Mouse (Mus musculus) intestine, embryonic 15.5 days (tissue): ENCODE measurements around the gene Gjb1. TPM values are rescaled to one million over a fixed set of nuclear protein-coding genes. Genes with fewer than 3 reads are reported as not detected.
A peak's percentile ranks its signal among the peaks of the same experiment; 100 is the strongest.
"Not testable (repeated sequence)": the region's sequence is repeated elsewhere in the genome, so short reads cannot be mapped to it uniquely, and the experiment has no call there.

ENCODE experiments used
- ATAC-seq: fragments of 200-750 bp; cut with Nextera tagmentation; 2 replicates; pipeline ENCODE4 v1.8.0; 2017; ENCODE audit warnings: moderate TSS enrichment, moderate library complexity
- H3K27ac ChIP-seq: fragments of 300-500 bp; sonication (generic); 2 replicates; pipeline ENCODE4 v1.5.1; 2015; ENCODE audit warnings: mild to moderate bottlenecking, inconsistent platforms
- H3K27me3 ChIP-seq: fragments of 300-500 bp; sonication (generic); replicated peaks from 2 replicates; pipeline ENCODE4 v1.6.1; 2015; ENCODE audit warnings: inconsistent platforms
- H3K36me3 ChIP-seq: fragments of 300-500 bp; sonication (generic); 2 replicates; pipeline ENCODE4 v1.6.1; 2015; ENCODE audit warnings: inconsistent platforms
- H3K4me1 ChIP-seq: fragments of 300-500 bp; sonication (generic); replicated peaks from 2 replicates; pipeline ENCODE4 v1.6.1; 2015; ENCODE audit warnings: inconsistent platforms
- H3K4me2 ChIP-seq: fragments of 300-500 bp; sonication (generic); replicated peaks from 2 replicates; pipeline ENCODE4 v1.6.1; 2015; ENCODE audit warnings: mild to moderate bottlenecking, inconsistent platforms
- H3K4me3 ChIP-seq: fragments of 300-500 bp; sonication (generic); replicated peaks from 2 replicates; pipeline ENCODE4 v1.5.1; 2015; ENCODE audit warnings: inconsistent platforms
- H3K9ac ChIP-seq: fragments of 300-500 bp; sonication (generic); 2 replicates; pipeline ENCODE4 v1.6.1; 2015; ENCODE audit warnings: inconsistent platforms
- H3K9me3 ChIP-seq: fragments of 300-500 bp; sonication (generic); 2 replicates; pipeline ENCODE4 v1.6.1; 2016; ENCODE audit warnings: inconsistent platforms
- WGBS: fragments of 180-500 bp; shearing (Covaris S2); methylation state at CpG from one replicate; pipeline ENCODE4 v1.1.7; 2015; 5-methylcytosine and 5-hydroxymethylcytosine counted together
- polyA plus RNA-seq: library from polyadenylated mRNA; unstranded; fragments of >200 nt; fragmentation: Nextera tagmentation; extraction: Ambion mirVana; gene quantifications from 2 replicates; pipeline ENCODE4 v1.2.1, GENCODE M21; 2015

The Gjb1 gene
- polyA plus RNA-seq = 59.2 and 77.1 TPM in 2 replicates

- peak within 1 kb of the TSS; percentile 26 for H3K4me2 ChIP-seq
- no peaks in the 10 kb centered on the region for H3K36me3 ChIP-seq
- no peak within 1 kb of the TSS for H3K9ac ChIP-seq
- WGBS = 66% methylated on average over 7 of the region's 7 CpGs
- H3K4me1 ChIP-seq = no peaks in the 10 kb centered on the region
- ATAC-seq = peak; percentile 77
- no peaks in the 10 kb centered on the region for H3K9me3 ChIP-seq
- no peaks in the 10 kb centered on the region; the same call in 1 of the 2 replicates for H3K27me3 ChIP-seq
- peak within 1 kb of the TSS; percentile 64 for H3K27ac ChIP-seq
- H3K4me3 ChIP-seq = peak within 1 kb of the TSS; percentile 19; the same call in 1 of the 2 replicates
Measured at GRCm38 (mm10) chrX:101376190-101376968, at the start of gene Gjb1. Gjb1 (plus strand) TSS chrX:101376378.

- H3K27ac ChIP-seq = no peak overlapping the region
- no peak overlapping the region for H3K9ac ChIP-seq
- no peaks in the 10 kb centered on the region for H3K9me3 ChIP-seq
- 22% methylated on average over 10 of the region's 10 CpGs for WGBS
- no peaks in the 10 kb centered on the region for H3K36me3 ChIP-seq
- H3K27me3 ChIP-seq = no peaks in the 10 kb centered on the region
- no peak overlapping the region for H3K4me2 ChIP-seq
- H3K4me1 ChIP-seq = no peaks in the 10 kb centered on the region
- no peak for ATAC-seq
- no peak overlapping the region for H3K4me3 ChIP-seq
Measured at GRCm38 (mm10) chrX:101329372-101330028, 46.7 kb upstream of the Gjb1 start.

GRCm38 (mm10) chrX:101332031-101332374 lies 44.2 kb upstream of the Gjb1 start:
- Histone ChIP-seq H3K36me3 (no peaks in the 10 kb centered on the region), H3K27me3 (no peaks in the 10 kb centered on the region), H3K27ac (peak overlapping the region; percentile 67), H3K4me3 (peak overlapping the region; percentile 18), H3K9me3 (no peaks in the 10 kb centered on the region), H3K4me2 (peak overlapping the region; percentile 51), H3K9ac (no peak overlapping the region), H3K4me1 (no peaks in the 10 kb centered on the region)
- WGBS = 33% methylated on average over 9 of the region's 9 CpGs
- peak; percentile 37 for ATAC-seq

GRCm38 (mm10) chrX:101332375-101333211 lies 43.6 kb upstream of the Gjb1 start:
- ATAC-seq = peak; percentile 96
- WGBS = 22% methylated on average over 30 of the region's 49 CpGs
- 0 out of 2 replicates have a peak overlapping the region, but pooled peaks have one; percentile 28 for H3K9ac ChIP-seq

GRCm38 (mm10) chrX:101334606-101335005 lies 41.6 kb upstream of the Gjb1 start:
- Histone ChIP-seq H3K4me2 (no peak overlapping the region), H3K9me3 (no peaks in the 10 kb centered on the region), H3K4me1 (no peaks in the 10 kb centered on the region), H3K9ac (no peak overlapping the region), H3K4me3 (no peak overlapping the region), H3K36me3 (no peaks in the 10 kb centered on the region), H3K27me3 (no peaks in the 10 kb centered on the region), H3K27ac (no peak overlapping the region)
- no peak for ATAC-seq
- 92% methylated on average over 5 of the region's 5 CpGs for WGBS

More at GRCm38 (mm10) chrX:101332375-101333211, 43.6 kb upstream of the Gjb1 start:
- Histone ChIP-seq H3K9me3 (no peaks in the 10 kb centered on the region), H3K36me3 (no peaks in the 10 kb centered on the region), H3K4me1 (no peaks in the 10 kb centered on the region), H3K27me3 (no peaks in the 10 kb centered on the region), H3K4me3 (peak overlapping the region; percentile 33), H3K27ac (peak overlapping the region; percentile 77), H3K4me2 (peak overlapping the region; percentile 62)

- 47% methylated on average over 4 of the region's 4 CpGs for WGBS
- Histone ChIP-seq H3K27ac (no peak overlapping the region), H3K4me1 (no peaks in the 10 kb centered on the region), H3K9ac (no peak overlapping the region), H3K27me3 (no peaks in the 10 kb centered on the region), H3K9me3 (no peaks in the 10 kb centered on the region), H3K36me3 (no peaks in the 10 kb centered on the region), H3K4me2 (no peak overlapping the region), H3K4me3 (no peak overlapping the region)
- no peak for ATAC-seq
Measured at GRCm38 (mm10) chrX:101338666-101339065, 37.5 kb upstream of the Gjb1 start.

GRCm38 (mm10) chrX:101342837-101343236 lies 33.3 kb upstream of the Gjb1 start:
- H3K9ac ChIP-seq, H3K4me2 ChIP-seq, H3K27me3 ChIP-seq, H3K4me1 ChIP-seq, ATAC-seq, H3K27ac ChIP-seq, H3K4me3 ChIP-seq, H3K36me3 ChIP-seq, H3K9me3 ChIP-seq: not testable (repeated sequence)
- WGBS = 69% methylated on average over 2 of the region's 2 CpGs

GRCm38 (mm10) chrX:101345456-101345855 lies 30.7 kb upstream of the Gjb1 start:
- H3K9ac ChIP-seq = no peak overlapping the region
- 86% methylated on average over 2 of the region's 2 CpGs for WGBS

GRCm38 (mm10) chrX:101346475-101346874 lies 29.7 kb upstream of the Gjb1 start:
- Histone ChIP-seq H3K9ac (no peak overlapping the region), H3K9me3 (no peaks in the 10 kb centered on the region), H3K4me2 (no peak overlapping the region), H3K27ac (no peak overlapping the region), H3K36me3 (no peaks in the 10 kb centered on the region), H3K4me3 (no peak overlapping the region), H3K4me1 (no peaks in the 10 kb centered on the region), H3K27me3 (no peaks in the 10 kb centered on the region)
- WGBS = 61% methylated on average over 4 of the region's 4 CpGs
- ATAC-seq = no peak

More at GRCm38 (mm10) chrX:101345456-101345855, 30.7 kb upstream of the Gjb1 start:
- H3K27ac ChIP-seq = no peak overlapping the region
- H3K9me3 ChIP-seq = no peaks in the 10 kb centered on the region
- H3K4me2 ChIP-seq = no peak overlapping the region
- H3K27me3 ChIP-seq = no peaks in the 10 kb centered on the region
- ATAC-seq = no peak
- H3K4me1 ChIP-seq = no peaks in the 10 kb centered on the region
- H3K36me3 ChIP-seq = no peaks in the 10 kb centered on the region
- H3K4me3 ChIP-seq = no peak overlapping the region

- H3K36me3 ChIP-seq = no peaks in the 10 kb centered on the region
- no peak overlapping the region for H3K4me3 ChIP-seq
- 56% methylated on average over 4 of the region's 4 CpGs for WGBS
- no peak overlapping the region for H3K9ac ChIP-seq
- H3K27ac ChIP-seq = no peak overlapping the region
- H3K9me3 ChIP-seq = no peaks in the 10 kb centered on the region
- no peaks in the 10 kb centered on the region for H3K4me1 ChIP-seq
- no peak for ATAC-seq
- H3K4me2 ChIP-seq = no peak overlapping the region
- no peaks in the 10 kb centered on the region for H3K27me3 ChIP-seq
Measured at GRCm38 (mm10) chrX:101351188-101351587, 25.0 kb upstream of the Gjb1 start.

GRCm38 (mm10) chrX:101358902-101359301 lies 17.3 kb upstream of the Gjb1 start:
- not testable (repeated sequence) for ATAC-seq, H3K27me3 ChIP-seq, H3K9me3 ChIP-seq, H3K36me3 ChIP-seq, H3K4me3 ChIP-seq, H3K27ac ChIP-seq, H3K4me2 ChIP-seq, H3K4me1 ChIP-seq, H3K9ac ChIP-seq
- 75% methylated on average over 4 of the region's 4 CpGs for WGBS

- Histone ChIP-seq H3K27me3 (no peaks in the 10 kb centered on the region), H3K9me3 (no peaks in the 10 kb centered on the region), H3K4me3 (no peak overlapping the region), H3K27ac (no peak overlapping the region), H3K9ac (no peak overlapping the region), H3K4me1 (no peaks in the 10 kb centered on the region), H3K36me3 (no peaks in the 10 kb centered on the region), H3K4me2 (no peak overlapping the region)
- 44% methylated on average over 7 of the region's 7 CpGs for WGBS
- no peak for ATAC-seq
Measured at GRCm38 (mm10) chrX:101369001-101369400, 7.2 kb upstream of the Gjb1 start.
